Mouse (Mus musculus) gastrocnemius, postnatal 36 days (tissue): ENCODE data around the gene Zc3h7b. TPM values are rescaled to one million over a fixed set of nuclear protein-coding genes. Genes with fewer than 3 reads are reported as not detected.
"Not testable (repeated sequence)": the region's sequence is repeated elsewhere in the genome, so short reads cannot be mapped to it uniquely, and the experiment has no call there.

ENCODE experiments used
- DNase-seq, 2 experiments: peaks; one replicate each; pipeline ENCODE4 v3.0.0; 2022
- intact Hi-C: fragments of 180-260 bp; cut with DNase I; formaldehyde crosslinking; loops from one replicate; pipeline ENCODE4 v1.15.1; 2025
- long read RNA-seq, 2 experiments: library from polyadenylated mRNA; stranded (forward); transcript quantifications; one replicate each; pipeline ENCODE4 v2.0.0; 2021
- total RNA-seq, 2 experiments: library from RNA; stranded (reverse); gene quantifications; 2 replicates each; pipeline ENCODE4 v1.2.3; 2021

Zc3h7b gene
- 10 to 100 TPM; 27.3 to 28.3 TPM for total RNA-seq
- long read RNA-seq, experiment 1, partial matches to known transcripts = 0 of 15 reads
- long read RNA-seq, experiment 1, other reads (novel, unspliced or antisense) = 15 of 15 reads
- long read RNA-seq, experiment 2, partial matches to known transcripts = 0 of 16 reads
- long read RNA-seq, experiment 2, other reads (novel, unspliced or antisense) = 16 of 16 reads

GRCm38 (mm10) chr15:81744992-81745600 is at the start of gene Zc3h7b, which contains the start of gene Rangap1:
TSS of gene Zc3h7b (plus strand) at chr15:81745057.
TSS of gene Rangap1 (minus strand) at chr15:81745530.
- peak; percentile 56 to 70 for DNase-seq
- intact Hi-C loops = loop anchor here (5.0 kb wide), 1 partner anchor 47 kb away; no protein-coding TSS in a partner anchor

DNA sequence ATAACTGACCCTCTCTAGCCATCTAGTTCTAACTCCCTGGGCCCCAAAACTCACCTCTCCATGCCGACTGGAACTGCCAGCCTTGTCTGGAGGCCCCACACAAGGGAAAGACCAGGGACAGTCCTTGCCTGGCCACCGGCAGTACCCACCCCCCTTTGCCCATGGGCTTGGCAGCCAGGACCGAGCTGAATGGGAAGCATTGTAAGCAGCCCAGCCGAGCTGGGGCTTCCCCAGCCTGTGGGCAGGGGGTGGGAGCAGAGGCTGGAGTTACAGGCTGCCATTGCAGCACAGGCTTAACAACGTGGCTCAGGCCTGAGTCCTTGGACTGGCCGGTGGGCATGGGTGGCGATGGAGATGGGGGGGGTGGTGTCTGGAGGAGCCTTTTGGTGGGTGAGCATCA is 47.7 kb upstream of the Zc3h7b start, which contains the start of gene Chadl:
Gene Chadl, minus strand, starts transcription at position 113 of the 400 bp plus-strand sequence.
- intact Hi-C loops = no loop called here
- no peak for DNase-seq

DNA sequence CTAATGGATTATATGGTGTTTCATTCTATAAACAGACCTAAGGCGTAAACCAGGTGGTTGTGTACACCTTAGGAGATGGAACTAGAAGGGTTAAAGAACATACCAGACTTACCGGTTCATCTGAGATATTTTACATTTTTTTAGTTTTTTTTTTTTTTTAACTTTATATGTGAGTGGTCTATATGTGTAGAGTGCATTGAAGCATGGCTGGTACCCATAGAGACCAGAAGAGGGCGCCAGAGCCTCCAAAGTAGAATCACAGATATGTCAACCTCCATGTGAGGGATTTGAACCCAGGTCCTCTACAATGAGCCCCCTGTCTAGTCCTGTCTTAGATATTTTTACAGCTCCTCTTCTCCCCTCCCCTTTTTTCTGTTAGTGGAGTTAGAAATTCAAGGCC is 47.0 kb upstream of the Zc3h7b start:
- DNase-seq = no peak
- intact Hi-C loops = no loop called here

- no peak for DNase-seq
- intact Hi-C loops = no loop called here
These were observed 46.3 kb upstream of the Zc3h7b start for GRCm38 (mm10) chr15:81698532-81698931.

- intact Hi-C loops = no loop called here
- DNase-seq = no peak
These were observed 44.7 kb upstream of the Zc3h7b start for GRCm38 (mm10) chr15:81700161-81700560.

GRCm38 (mm10) chr15:81700601-81701000 is 44.3 kb upstream of the Zc3h7b start:
- intact Hi-C loops = no loop called here
- no peak for DNase-seq

DNA sequence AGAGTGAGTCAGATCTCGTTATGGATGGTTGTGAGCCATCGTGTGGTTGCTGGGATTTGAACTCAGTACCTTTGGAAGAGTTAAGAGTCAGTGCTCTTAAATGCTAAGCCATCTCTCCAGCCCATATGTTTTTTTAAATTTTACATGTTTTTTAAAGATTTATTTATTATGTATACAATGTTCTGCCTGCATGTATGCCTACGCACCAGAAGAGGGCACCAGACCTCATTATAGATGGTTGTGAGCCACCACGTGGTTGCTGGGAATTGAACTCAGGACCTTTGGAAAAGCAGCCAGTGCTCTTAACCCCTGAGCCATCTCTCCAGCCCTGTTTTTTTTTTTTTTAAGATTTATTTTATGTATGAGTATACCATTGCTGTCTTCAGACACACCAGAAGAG is 43.5 kb upstream of the Zc3h7b start:
- DNase-seq, intact Hi-C loops: not testable (repeated sequence)

DNA sequence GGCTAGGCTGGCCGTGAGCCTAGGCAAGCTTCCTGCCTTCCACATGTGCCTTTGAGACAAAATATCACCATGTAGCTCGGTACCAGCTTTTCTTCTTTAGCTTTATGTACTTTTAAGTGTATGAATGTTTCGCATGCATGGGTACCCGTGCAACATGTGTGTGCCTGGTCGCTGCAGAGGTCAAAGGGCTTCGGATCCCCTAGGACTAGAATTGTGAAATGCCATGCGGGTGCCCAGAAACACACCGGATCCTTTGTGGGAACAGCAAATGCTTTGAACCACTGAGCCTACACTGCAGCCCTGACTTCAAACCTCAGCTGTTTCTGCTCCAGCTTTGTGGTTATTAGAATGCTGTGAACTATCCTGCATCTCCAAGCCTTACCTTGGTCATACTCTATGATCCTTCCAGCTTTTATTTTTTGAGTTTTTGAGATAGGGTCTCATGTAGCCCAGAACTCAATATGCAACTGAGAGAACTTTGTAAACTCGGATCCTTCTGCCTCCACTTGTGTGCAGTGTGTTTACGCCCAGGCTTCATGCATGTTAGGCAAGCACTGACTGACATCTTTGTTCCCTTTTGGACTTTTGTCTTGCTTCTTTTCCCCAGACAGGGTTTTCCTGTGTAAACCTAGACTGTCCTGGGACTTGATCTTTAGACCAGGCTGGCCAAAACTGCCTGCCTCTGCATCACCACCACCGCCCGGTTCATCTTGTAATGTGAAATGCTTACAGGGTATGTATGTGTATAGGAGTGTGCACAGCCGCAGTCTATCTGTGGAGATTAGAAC is 42.4 kb upstream of the Zc3h7b start:
- intact Hi-C loops = no loop called here
- no peak for DNase-seq

DNA sequence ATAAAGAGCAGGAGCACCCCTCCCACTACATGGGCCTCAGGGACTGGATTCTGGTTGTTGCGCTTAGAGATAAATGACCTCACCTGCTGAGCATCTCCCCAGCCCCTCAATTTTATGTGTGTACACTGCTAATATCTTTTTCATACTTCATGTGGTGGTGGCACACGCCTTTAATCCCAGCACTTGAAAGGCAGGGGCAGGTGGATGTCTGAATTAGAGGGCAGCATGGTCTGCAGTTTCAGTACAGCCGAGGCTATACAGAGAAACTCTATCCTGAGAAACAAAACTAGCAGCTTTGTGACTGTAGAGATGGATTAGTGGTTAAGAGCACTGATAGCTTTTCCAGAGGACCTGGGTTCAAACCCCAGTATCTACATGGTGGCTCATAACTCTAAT is 41.8 kb upstream of the Zc3h7b start:
- DNase-seq = no peak
- intact Hi-C loops = no loop called here

- intact Hi-C loops = no loop called here
- DNase-seq = no peak
These were observed 35.9 kb upstream of the Zc3h7b start for GRCm38 (mm10) chr15:81708991-81709390.

- no peak for DNase-seq
- intact Hi-C loops = no loop called here
These were observed 35.2 kb upstream of the Zc3h7b start for GRCm38 (mm10) chr15:81709686-81710085.

- no peak for DNase-seq
- intact Hi-C loops = no loop called here
These were observed 34.1 kb upstream of the Zc3h7b start for GRCm38 (mm10) chr15:81710801-81711200.

DNA sequence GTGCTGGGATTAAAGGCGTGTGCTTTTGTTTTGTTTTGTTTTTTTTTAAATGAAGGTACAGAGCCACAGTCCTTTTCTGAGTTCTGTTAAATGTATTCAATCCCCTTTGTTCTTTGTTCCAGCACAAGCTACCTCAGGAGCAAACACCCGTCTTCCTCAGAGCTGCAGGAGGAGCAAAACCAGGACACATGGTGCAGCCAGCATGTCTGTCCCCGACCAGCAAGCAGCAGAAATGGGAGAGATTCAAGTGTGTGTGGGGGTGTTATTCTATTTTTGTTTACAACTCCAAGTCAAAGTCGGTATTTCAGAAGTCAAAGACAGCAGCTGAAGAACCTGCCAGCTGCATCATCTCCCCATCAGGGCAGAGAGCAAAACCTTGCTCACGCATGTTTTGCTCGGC is 31.1 kb upstream of the Zc3h7b start:
- no peak for DNase-seq
- intact Hi-C loops = no loop called here

GRCm38 (mm10) chr15:81718336-81719138 is 26.3 kb upstream of the Zc3h7b start:
- no peak for DNase-seq
- intact Hi-C loops = no loop called here

DNA sequence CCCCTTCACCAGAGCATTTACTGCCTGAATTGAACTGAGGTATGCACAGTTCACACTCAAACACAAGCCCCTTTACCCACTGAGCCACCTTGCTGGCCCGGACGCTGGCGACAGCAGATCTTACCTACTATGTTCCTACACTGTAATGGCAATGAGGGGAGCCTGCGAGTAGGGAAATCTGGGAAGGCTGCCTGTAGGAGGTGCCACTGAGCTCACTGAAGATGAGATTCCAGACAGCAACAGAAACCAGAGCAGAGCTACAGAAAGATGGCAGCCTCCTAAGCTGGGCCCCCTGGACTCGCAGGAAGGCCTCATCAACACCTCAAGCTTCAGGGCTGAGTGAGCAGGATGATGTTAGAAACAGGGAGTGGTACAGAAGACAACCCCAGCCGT is 25.7 kb upstream of the Zc3h7b start:
- intact Hi-C loops = no loop called here
- DNase-seq = no peak

- no peak for DNase-seq
- intact Hi-C loops = no loop called here
These were observed 22.5 kb upstream of the Zc3h7b start for GRCm38 (mm10) chr15:81722361-81722760.

GRCm38 (mm10) chr15:81723653-81724052 is 21.2 kb upstream of the Zc3h7b start:
- intact Hi-C loops = no loop called here
- DNase-seq = no peak

GRCm38 (mm10) chr15:81725965-81726364 is 18.9 kb upstream of the Zc3h7b start:
- DNase-seq = no peak
- intact Hi-C loops = no loop called here

GRCm38 (mm10) chr15:81729241-81729791 is 15.5 kb upstream of the Zc3h7b start:
- intact Hi-C loops = no loop called here
- no peak for DNase-seq
